Mouse (Mus musculus) layer of hippocampus, adult 9-10 months (tissue): ENCODE results near the gene Cdkal1.

Experiments
- DNase-seq: peaks from one replicate; pipeline ENCODE4 v3.0.0; 2022; ENCODE audit warnings: low spot score

Gene Cdkal1

DNA sequence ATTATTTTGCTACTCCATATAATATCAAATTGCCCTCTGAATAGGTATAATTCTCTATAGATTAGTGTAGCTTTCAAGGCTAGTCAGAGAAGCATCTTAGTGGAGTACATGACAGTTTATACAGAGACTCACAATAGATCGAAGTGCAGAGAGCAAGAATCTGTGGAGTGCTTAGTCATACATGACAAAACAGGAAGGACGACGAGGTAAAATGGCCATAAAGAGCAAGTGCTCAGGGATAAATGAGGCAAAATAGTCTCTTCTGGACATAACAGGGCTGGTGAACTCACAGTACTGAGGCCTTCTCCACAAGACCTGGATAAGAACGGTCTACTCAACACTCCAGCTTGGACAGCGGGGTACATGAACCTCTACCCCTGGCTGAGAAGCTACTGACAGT is 155.6 kb downstream of the Cdkal1 start:
- DNase-seq = no peak

DNA sequence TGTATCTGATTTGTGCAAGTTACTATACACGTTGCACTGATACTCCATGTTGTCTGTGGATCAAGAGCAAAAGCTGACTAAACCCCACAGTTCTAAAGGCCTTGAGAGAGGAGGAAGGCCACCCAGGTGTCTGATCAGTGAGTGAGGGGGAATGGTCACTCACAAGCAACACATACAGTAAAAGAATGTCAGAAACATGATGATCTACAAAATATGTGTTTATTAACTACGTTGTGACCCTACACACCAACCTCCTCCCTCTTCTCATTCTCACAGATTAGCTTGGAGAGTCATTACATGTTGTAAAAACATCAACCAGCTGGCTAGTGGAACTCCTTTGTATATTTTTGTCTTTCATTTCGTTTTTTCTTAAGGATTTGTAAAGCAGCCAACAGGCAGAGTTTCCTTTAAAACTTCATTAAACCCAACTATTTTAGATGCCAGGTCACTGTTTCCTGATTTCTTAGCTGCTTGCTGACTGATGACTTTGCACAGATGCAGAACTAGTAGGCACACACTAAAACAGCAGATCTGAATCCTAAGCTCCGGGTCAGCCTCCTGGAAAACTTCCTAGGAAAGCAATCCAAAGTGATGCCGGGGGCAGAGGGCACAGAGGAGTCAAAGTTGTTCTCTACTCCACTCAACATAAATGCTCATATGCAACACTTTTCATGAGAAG is 157.0 kb downstream of the Cdkal1 start:
- no peak for DNase-seq

DNA sequence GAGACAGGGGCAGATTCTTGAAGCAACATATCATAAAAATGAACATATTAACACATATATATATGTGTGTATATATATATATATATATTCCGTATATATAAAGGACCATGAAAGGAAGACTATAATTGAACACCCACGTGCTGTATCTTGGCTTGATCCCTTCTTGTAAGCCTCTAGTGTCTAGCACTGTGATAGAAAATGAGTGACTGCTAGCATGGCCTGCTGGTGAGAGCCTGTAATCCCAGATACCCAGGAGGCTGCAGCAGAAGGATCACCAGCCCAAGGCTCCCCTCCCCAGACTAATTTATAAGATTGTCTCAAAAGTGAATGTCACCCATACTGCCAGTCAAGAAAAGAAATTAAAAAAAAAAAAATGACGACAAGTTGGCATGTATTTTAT is 158.2 kb downstream of the Cdkal1 start:
- no peak for DNase-seq

DNA sequence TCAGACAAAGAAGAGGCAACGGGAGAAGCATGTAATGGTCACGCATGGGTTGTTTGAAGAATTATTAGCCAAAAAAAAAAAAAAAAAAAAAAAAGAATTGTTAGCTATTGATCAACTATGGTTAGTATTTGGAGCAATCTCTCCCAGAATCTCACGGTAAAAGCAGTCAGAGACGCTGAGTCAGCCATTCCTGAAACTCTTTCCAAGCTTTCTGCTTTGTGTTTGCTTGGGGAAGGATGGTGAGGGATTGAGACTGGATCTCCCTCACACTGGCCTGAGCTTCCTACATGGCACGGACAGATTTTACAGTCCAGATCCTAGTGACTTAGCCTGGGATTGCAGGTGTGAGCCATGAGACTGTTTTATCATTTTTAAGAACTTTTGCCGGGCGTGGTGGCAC is 164.7 kb downstream of the Cdkal1 start:
- DNase-seq = no peak

DNA sequence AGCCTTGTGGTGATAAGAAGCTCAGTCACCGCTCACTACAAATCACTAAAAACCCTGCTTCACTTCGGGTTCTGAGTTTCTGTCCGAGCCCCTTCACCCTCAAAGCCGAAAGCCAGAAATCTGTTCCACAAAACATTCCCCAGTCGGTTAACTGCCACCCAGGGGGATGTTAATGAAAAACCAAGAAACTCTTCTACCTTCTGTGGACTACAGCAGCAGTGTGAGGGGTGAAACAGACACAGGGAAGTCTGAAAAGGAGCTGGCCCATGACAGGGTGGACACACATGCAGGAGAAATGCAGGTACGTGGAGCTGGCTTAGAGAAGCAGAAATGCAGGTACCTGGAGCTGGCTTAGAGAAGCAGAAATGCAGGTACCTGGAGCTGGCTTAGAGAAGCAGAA is 166.6 kb downstream of the Cdkal1 start:
- no peak for DNase-seq

DNA sequence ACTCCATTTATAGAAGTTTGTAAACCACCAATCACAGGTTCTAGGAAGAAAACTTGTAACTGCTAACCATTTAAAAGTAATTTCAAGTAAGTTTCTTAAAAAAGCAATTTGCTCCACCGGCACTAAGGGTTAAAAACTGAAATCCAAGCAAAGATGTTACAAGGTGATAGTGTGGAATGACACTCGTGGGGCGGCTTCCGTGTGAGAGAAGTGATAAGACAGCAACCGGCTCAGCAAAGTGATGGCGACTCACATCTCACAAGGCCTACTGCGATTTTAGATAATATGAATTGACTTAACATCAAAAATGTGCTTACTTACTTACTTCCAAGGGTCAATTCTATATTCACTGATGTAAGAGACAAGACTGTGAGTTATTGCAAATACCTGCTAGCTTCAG is 167.6 kb downstream of the Cdkal1 start:
- no peak for DNase-seq

DNA sequence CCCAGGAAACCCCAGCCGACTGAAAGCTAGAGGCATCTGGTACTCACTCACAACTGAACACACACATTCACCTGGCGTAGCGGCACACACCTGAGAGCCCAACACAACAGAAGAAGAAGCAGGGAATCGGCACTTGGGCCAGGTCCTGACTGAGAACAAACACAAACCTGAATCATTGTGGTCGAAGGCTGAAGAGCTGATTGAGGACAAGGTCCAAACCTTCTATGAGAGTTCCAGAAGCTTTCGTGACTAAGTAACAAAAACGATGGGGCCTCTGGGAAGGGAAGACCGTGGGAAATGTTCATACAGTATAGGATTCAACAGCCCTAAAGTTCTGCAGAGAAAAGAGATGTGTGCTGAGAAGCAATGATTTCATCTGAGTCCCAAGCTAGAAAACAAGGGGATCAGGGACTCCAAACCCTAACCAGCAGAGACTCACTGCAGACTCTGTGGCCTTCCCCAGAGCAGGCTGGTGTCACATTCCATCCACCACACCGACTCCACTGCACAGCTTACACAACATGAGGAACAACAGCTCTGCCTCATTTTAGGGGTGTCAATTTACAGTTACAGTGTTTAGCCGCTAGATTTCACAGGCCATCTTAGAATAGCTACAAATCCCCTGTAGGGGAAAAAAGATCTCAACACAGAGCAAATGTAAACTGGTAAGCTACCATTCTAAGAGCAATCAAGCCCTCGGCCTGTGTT is 175.8 kb downstream of the Cdkal1 start:
- no peak for DNase-seq

DNA sequence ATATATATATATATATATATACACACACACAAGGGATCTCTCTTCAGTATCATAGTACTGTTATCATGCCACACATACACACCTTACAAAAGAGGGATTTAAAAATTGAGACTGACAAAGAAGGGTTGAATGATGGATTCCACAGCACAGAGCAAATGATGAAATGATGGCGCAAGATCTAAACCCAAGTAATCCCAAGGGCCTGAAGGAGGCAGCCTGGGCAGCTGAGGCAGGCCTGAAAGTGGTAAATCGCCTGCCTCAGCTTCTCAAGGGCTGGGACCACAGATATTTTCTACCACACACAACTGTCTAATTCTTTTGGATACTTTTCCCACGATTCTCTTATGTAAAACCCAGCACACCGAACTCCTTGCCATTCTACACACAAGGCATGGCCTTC is 177.9 kb downstream of the Cdkal1 start:
- DNase-seq = no peak

DNA sequence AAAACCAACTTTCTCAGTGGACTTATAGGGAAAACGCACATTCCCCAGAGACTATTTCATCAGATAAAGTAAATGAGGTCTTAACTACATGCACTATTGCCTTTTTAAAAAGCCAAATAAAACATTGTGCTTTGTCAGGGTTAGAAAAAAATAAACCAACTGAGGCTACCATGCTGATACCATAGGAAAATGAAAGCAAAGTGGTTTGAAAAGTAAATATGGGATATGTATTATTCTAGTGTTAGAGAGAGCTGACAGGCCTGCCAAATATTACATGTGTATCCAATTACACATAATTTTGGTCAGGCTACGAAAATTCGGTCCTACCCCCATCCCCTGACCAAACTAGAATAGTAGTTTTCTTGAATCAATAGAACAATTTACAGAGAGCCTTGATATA is 184.8 kb downstream of the Cdkal1 start:
- no peak for DNase-seq

DNA sequence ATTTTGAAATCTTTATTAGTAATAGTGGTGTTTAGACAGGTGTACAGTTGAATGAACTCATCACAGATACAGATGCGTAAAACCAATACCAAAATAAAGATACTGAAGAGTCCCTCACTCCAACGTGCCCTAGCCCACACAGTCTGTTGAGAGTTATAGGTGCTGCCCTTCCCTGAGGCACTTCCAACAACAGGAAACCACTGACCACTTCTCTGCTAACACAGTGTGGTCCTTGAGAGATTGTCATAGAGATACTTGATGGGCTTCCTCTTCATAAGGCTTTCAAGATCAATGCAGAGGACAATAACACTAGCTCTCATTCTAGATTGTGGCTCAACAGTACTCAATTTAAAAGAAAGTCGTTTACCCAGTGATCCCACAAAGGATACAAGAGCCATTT is 191.6 kb downstream of the Cdkal1 start:
- DNase-seq = no peak

DNA sequence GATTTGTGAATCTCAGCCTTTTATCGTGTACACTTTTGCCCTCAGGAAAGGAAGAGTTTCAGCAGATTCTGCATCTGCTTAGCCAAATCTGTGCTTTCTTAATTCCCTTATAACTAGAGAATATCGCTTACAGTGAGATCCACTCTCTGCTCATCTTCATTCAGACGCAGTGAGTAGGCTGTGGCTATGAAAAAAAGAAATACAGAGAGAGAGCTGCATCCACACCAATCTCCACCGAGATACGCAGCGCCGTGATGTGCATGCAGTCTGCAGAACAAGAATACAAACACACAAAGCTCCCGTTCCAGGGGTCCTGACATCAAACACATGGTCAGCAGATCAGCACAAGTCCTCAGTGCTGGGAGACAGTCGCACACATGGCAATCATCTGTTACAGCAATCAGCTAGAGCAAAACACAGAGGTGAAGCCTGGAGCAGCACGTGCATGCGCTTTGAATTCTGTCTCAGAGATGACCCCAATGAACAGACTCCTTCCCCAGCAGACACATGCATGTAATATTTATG is 199.6 kb downstream of the Cdkal1 start:
- DNase-seq = no peak

DNA sequence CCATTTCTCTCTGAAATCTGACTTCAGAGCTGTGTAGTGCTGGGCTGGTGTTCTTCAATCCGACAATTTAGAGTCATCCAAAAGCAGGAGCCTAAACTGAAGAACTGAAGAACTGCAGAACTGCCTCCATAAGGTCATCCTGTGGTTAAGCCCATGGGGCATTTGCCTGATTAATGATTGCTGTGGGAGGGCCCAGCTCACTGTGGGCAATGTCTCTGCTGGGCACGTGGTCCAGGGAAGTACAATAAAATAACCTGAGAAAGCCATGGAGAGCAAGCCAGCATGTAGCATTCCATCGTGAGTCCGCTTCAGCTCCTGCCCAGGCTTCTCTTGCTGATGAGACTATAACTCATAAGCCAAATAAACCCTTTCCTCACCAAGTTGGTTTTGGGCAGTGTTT is 202.1 kb downstream of the Cdkal1 start:
- no peak for DNase-seq

DNA sequence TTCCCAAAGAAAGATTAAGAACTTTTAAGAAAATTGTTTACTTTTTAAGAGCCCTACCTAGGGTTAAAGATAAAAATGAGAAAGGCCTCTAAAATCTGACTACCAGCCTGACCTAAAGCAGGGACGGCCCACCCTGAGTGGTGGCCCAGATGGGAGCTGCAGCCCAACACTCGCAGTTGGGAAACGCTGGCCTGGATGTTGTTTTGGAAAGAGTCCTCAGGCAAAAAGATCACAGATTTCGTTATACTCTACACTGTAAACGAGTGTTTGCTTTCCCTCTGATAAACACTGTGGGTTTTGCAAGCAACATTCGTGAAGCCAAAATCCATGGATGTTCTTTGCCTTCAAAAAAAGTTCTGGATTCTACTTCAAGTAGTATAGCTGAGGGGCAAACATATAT is 202.7 kb downstream of the Cdkal1 start:
- no peak for DNase-seq

DNA sequence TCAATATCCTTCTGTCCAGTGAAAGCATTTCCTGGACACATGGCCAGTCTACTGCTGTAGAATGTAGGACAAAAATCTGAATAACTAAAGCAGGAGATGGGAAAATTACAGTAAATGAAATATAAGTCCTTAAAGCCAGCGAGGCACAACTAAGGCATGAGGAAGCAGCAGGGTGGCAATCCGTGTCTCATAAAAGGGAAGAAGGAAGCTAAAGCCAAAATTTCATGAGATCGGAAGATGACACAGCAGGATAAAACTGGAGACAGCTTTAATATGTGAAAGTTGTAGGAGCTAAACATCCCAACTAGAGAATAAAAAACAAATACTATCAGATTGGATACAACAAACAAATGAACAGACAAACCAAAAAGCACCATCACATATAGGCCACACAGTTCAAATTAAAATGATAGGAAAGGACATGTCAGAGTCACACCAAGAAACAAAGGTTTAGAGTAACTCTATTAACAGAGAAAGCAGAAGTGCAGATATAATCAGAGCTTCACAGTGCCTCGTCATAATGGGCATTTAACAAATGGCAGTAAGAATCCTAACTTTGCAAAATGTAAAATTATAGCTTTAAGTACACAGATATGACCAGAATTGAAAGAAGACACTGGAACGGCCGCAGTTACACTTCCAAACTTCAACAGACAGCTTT is 204.8 kb downstream of the Cdkal1 start:
- DNase-seq = no peak

DNA sequence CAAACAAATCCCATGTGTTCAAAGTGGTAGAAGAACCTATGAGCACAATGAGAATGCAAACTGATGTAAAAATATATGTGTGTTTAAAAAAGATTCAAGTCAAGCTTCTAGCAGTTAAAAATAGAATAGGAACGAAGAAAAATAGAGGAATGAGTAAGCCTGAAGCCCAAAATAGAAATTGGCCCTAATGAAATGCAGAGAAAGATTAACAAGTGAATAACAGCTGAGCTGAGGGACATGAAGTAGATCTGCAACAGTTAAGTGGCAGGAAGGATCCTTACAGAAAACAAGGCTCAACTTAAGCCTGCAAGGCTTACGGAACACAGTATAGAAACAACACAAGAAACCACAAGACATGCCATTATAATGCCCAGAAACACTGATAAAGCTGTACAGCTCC is 205.9 kb downstream of the Cdkal1 start:
- no peak for DNase-seq

DNA sequence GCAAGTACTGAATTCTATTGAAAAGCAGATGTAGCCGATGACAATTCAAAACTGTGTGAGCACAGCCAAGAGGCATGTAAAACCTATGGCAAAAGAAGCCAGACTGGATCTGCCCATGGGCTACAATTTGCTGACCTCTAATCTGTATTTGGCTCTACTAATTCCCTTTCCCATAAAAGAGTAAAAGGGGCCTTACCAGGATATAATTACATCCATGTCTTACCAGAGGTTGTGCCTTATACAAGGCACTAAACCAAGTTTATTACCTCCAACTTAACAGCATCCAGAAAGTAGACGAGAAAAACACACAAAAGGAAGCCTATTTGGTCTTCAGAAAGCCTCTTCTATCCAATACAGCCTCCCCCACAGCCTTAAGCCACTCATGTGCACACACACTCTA is 213.2 kb downstream of the Cdkal1 start:
- no peak for DNase-seq

DNA sequence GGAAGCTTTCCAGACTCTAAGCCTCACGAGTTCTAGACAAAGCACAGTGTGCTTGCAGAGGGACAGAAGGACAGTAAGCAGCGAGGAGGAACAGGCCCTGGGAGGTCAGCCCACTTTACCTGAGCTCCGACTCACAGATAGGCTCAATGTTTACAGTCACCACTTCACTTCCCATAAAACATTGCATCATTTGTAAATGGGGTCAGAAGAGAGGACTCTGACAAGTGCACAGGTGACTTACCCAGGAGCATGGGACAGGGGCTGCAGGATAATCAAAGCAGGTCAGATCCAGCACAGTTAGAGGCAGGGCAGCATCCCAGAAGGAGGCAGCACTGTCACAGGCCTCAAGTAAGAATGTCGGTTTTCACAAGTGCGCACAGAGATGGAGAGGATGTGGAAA is 214.3 kb downstream of the Cdkal1 start:
- DNase-seq = no peak

DNA sequence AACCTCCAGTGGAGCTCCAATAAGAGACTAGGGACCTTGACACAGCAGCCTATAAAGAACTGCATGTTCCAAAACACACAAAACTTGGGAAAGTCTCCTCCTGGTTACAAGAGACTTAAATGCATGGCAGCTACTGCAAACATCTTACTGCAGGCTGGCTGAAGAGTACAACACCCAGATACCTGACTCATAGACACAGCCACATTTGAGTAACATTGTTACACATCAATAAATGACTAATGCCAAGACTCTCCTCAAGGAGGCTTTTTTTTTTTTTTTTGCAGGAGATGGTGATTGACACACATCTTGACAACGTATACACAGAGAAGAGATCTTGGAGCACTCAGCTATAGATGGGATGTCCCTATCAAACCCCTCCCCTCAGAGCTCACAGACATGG is 215.3 kb downstream of the Cdkal1 start:
- no peak for DNase-seq

DNA sequence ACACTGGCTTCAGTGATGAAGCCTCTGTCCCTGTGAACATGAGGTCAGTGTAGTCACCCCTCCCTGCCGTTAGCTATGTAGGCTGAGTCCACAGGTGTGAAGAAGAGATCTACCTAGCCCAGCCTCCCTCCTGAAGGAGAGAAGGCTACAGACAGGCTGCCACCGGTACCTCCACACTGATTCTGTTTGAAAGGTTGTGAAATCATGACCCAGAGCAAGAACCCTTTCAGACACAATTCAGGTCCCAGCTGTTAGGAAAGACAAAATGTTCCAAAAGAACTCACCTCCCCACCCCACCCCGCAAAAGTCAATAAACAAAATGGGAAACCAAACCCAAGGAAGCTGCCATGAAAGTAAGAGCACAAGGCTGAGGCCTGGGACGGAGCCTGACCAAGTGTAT is 217.2 kb downstream of the Cdkal1 start:
- DNase-seq = no peak

DNA sequence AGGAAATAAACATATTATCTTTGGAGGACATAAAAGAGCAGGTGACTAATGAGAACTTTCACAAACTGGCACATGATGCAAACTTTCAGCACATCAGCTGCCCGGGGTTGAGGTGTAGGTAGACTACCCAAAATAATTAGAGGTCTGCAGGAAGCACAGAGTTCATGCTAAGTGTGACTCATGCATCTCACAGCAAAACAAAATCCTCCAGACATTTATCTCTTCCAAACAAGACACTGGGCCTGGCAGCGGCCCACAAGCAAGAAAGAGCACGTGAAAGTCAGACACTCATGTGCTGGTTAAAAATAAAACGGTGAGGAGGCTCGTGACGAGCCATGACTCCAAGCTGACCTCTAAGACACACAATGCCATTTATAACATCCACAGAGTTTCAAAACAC is 217.7 kb downstream of the Cdkal1 start:
- no peak for DNase-seq

DNA sequence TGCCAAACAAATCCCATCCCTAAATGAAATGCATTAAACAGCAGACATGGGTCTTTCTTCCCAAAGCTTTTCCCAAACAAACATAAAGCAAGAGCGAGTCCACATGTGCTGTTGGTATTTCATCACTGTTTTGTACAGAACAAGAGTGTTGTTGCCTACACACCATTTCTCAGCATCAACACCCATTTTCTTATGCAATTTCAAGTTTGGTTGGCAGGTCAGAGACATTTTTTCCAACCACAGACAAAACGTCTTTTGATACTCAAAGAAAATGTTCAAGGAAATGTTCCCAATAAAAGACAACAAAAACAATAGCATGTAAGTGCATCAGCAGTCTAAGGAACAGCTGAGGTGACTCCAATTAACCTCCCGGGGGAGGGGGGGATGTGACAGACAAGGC is 219.9 kb downstream of the Cdkal1 start:
- DNase-seq = no peak

DNA sequence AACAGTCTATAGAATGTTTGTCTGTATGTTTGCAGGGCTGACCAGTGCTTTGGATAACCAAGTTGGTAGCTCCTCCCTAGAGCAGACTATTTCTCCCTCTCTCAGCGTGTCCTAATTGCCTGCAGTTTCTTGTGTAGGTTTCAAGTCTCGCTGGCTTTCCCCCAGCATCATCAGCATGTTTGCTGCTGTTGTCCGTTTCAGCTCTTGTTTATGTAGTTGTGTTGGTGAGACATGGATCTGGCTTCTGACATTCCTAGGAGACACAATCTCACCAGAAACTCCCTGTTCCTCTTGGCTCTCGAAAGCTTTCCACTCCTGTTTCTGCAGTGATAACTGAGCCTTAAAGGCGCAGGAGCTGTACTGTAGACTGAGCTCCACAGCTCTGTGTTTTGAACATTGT is 224.1 kb downstream of the Cdkal1 start:
- no peak for DNase-seq

DNA sequence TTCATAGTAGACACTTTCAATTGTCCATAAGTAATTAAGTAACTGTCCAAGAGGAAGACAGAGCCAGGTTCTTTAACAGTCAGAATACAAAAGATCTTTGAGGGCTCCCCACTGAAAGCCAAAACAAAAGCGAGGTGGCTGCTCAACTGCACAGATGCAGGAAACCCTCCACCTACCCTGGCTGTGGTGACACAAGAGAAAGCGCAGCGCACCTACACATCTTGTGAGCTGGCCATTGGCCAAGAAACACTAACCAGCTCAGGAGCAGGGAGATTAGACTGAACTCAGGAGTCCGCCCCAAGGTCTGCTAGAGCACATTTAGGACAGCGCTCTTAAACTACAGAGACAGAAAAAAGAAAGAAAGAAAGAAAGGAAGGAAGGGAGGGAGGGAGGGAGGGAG is 226.9 kb downstream of the Cdkal1 start:
- no peak for DNase-seq
